Mouse (Mus musculus) neural tube, embryonic 14.5 days (tissue): ENCODE measurements around the gene Trim25. TPM values are rescaled to one million over a fixed set of nuclear protein-coding genes. Genes with fewer than 3 reads are reported as not detected.
"Not testable (repeated sequence)": the region's sequence is repeated elsewhere in the genome, so short reads cannot be mapped to it uniquely, and the experiment has no call there.

Experiments
- ATAC-seq: fragments of 200-750 bp; cut with Nextera tagmentation; 2 replicates; pipeline ENCODE4 v1.8.0; 2017; ENCODE audit warnings: low read depth, mild to moderate bottlenecking, moderate TSS enrichment, moderate library complexity
- H3K27ac ChIP-seq: fragments of 300-500 bp; sonication (generic); 2 replicates; pipeline ENCODE4 v1.5.1; 2014; ENCODE audit warnings: low read depth, mild to moderate bottlenecking, control low read depth, low read length, moderate library complexity, mixed read lengths
- H3K27me3 ChIP-seq: fragments of 300-500 bp; sonication (generic); 2 replicates; pipeline ENCODE4 v1.6.1; 2014; ENCODE audit warnings: low read length; ENCODE audit not compliant: control insufficient read depth, insufficient read depth
- H3K36me3 ChIP-seq: fragments of 300-500 bp; sonication (generic); 2 replicates; pipeline ENCODE4 v1.6.1; 2014; ENCODE audit warnings: low read length, mixed read lengths; ENCODE audit not compliant: control insufficient read depth, insufficient read depth
- H3K4me1 ChIP-seq: fragments of 300-500 bp; sonication (generic); 2 replicates; pipeline ENCODE4 v1.6.1; 2014; ENCODE audit warnings: low read length; ENCODE audit not compliant: control insufficient read depth, insufficient read depth
- H3K4me2 ChIP-seq: fragments of 300-500 bp; sonication (generic); 2 replicates; pipeline ENCODE4 v1.6.1; 2014; ENCODE audit warnings: mild to moderate bottlenecking, low read depth, low read length, control low read depth
- H3K4me3 ChIP-seq: fragments of 300-500 bp; sonication (generic); 2 replicates; pipeline ENCODE4 v1.5.1; 2014; ENCODE audit warnings: low read depth, low read length, control low read depth, mixed read lengths
- H3K9ac ChIP-seq: fragments of 300-500 bp; sonication (generic); replicated peaks from 2 replicates; pipeline ENCODE4 v1.6.1; 2014; ENCODE audit warnings: low read depth, mild to moderate bottlenecking, control low read depth, low read length, mixed read lengths
- H3K9me3 ChIP-seq: fragments of 300-500 bp; sonication (generic); 2 replicates; pipeline ENCODE4 v1.6.1; 2016; ENCODE audit warnings: low read length; ENCODE audit not compliant: control insufficient read depth
- WGBS: fragments of 180-500 bp; shearing (Covaris S2); extraction: QIAGEN DNeasy Blood & Tissue Kit; methylation state at CpG from one replicate; pipeline ENCODE4 v1.1.7; 2014; 5-methylcytosine and 5-hydroxymethylcytosine counted together
- polyA plus RNA-seq: library from polyadenylated mRNA; unstranded; fragments of >200 nt; fragmentation: Nextera tagmentation; extraction: Ambion mirVana; gene quantifications from 2 replicates; pipeline ENCODE4 v1.2.1, GENCODE M21; 2014

The Trim25 gene
- polyA plus RNA-seq, 1 experiment from 2014 or later: 4.7 TPM

DNA sequence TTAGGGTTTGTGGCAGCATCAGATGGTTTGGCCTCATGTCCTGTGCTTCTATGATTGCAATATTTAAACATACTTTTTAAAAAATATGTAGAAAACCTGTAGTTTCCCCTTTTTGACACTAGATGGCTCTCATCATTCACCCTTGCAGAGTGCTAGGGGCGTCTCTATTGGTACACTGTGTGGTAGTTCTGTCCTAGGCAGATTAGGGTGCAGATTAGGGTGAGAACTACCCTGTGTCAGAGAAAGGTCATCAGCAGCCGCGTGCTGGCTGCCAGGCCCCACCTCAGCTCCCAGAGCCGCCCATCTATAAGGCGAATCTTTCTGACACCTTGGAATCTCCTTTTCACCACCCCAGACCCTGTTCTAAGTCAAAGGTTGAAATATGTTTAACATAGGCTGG is 9.6 kb upstream of the Trim25 start:
- Histone ChIP-seq H3K9ac (no peak overlapping the region), H3K4me1 (no peaks in the 10 kb centered on the region), H3K4me2 (no peak overlapping the region), H3K27me3 (no peaks in the 10 kb centered on the region), H3K27ac (no peak overlapping the region), H3K9me3 (no peaks in the 10 kb centered on the region), H3K36me3 (peaks cover 11% of the 10 kb centered on the region; the same call in 1 of the 2 replicates), H3K4me3 (no peak overlapping the region)
- WGBS: 71% methylated on average over 5 of the region's 5 CpGs
- no peak for ATAC-seq

DNA sequence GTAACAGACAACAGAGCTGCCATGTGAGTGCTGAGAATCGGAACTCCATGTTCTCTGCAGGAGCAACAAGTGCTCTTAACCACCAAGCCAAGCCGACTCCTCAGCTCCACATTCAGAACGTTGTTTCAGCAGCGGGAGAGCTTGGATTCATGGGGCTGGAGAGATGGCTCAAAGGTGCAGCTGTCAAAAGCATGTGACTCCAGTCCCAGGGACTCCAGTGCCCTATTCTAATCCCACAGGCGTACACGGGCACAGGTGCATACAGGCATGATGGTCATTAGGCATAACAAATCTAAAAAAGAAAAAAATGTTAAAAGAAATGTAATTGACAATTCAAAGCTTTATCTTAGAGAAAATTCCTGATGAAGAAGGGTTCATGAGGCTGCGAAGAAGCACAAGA is 6.0 kb upstream of the Trim25 start:
- no peak for ATAC-seq
- H3K9me3 ChIP-seq: no peaks in the 10 kb centered on the region
- H3K4me2 ChIP-seq: no peak overlapping the region
- H3K4me3 ChIP-seq: no peak overlapping the region
- H3K36me3 ChIP-seq: no peaks in the 10 kb centered on the region
- H3K27ac ChIP-seq: no peak overlapping the region
- no peaks in the 10 kb centered on the region for H3K27me3 ChIP-seq
- WGBS: 56% methylated on average over 7 of the region's 7 CpGs
- no peaks in the 10 kb centered on the region for H3K4me1 ChIP-seq
- H3K9ac ChIP-seq: no peak overlapping the region

DNA sequence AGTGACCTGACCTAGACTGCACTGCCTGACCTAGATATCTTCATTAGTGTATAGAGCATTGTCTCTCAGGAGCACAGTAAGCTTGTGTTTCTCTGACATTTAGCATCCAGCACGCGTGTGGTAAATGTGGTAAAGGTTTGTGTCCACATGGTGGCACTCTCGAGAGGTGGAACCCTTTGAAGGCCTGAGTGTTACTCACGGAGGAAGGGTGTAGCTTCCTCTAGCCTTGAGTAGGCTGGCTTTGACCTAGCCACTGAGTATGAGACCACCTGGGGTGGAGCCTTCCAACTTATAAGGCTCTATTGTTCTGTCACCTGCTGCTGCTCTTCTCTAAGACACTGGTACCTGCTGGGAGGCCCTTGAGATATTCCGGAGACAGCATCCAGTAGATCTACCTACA is 5.6 kb upstream of the Trim25 start:
- Histone ChIP-seq H3K27me3 (no peaks in the 10 kb centered on the region), H3K4me3 (no peak overlapping the region)

DNA sequence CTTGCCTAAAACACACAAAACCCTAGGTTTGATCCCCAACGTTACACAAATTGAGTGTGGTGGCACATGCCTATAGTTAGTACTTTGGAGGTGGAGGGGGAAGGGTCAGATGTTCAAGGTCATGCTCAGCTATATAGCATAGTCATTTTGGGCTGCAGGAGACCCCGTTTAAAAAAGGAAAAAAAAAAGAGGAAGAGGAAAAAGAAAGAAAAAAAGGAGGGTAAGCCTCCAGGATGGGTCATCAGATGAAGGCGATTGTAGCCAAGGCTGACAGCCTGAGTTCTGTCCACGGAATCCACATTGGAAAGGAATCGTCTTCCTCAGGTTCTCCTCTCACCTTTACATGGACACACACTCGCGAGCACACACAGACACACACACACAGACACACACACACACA is 4.7 kb upstream of the Trim25 start:
- no peaks in the 10 kb centered on the region for H3K4me1 ChIP-seq
- no peak for ATAC-seq
- no peak overlapping the region for H3K9ac ChIP-seq
- 93% methylated on average over 7 of the region's 7 CpGs for WGBS
- no peaks in the 10 kb centered on the region for H3K9me3 ChIP-seq
- H3K27me3 ChIP-seq: peaks cover 5% of the 10 kb centered on the region; the same call in 1 of the 2 replicates
- H3K4me2 ChIP-seq: no peak overlapping the region
- H3K27ac ChIP-seq: no peak overlapping the region
- no peak overlapping the region for H3K4me3 ChIP-seq
- H3K36me3 ChIP-seq: no peaks in the 10 kb centered on the region

More for the DNA sequence above, 5.6 kb upstream of the Trim25 start:
- Histone ChIP-seq H3K4me1 (no peaks in the 10 kb centered on the region), H3K9me3 (no peaks in the 10 kb centered on the region), H3K27ac (no peak overlapping the region), H3K9ac (no peak overlapping the region), H3K36me3 (no peaks in the 10 kb centered on the region), H3K4me2 (no peak overlapping the region)
- 21% methylated on average over 5 of the region's 5 CpGs for WGBS
- no peak for ATAC-seq

DNA sequence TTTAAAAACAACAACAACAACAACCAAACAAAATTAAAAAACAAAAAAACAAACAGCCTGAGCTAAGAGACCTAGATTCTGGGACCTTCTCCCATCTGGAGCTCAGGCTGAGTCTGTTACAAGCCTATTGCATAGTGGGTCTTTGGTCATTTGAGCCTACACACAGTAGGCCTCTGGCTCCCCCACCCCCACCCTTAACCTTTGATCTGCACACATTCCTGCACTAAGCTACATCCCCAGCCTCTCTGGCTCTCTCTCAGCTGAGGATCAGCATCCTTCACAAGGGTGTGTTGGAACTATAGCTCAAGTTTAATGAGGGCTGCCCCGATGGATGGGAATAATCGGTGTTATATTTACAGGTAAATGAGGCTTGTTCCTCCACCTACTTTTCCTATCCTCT is 3.6 kb upstream of the Trim25 start:
- Histone ChIP-seq H3K4me3 (no peak overlapping the region), H3K4me1 (no peaks in the 10 kb centered on the region), H3K27me3 (peaks cover 11% of the 10 kb centered on the region; the same call in 1 of the 2 replicates), H3K36me3 (no peaks in the 10 kb centered on the region), H3K9me3 (no peaks in the 10 kb centered on the region), H3K4me2 (no peak overlapping the region), H3K27ac (no peak overlapping the region), H3K9ac (no peak overlapping the region)
- no peak for ATAC-seq
- WGBS: 90% methylated on average over 2 of the region's 2 CpGs

DNA sequence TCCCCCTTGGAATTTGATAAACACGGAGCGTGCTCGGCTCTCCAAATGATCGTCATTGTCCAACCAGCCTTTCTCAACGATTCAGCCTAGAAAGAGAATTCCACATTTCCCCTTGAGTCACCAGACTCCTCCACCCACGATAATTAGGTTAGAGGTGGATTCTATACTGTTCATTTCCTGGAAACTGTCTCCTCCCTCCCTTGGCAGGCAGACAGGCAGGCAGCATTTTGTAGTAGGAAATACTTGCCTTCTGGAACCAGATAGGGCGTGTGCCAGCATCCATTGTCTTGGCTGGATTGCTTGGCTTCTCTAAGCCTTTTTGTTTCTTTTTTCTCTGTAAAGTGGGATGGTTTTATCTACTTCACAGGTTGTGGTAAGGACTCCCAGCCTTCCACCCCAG is 2.7 kb upstream of the Trim25 start:
- 79% methylated on average over 7 of the region's 7 CpGs for WGBS
- Histone ChIP-seq H3K9ac (no peak overlapping the region), H3K9me3 (no peaks in the 10 kb centered on the region), H3K36me3 (no peaks in the 10 kb centered on the region), H3K27me3 (peaks cover 11% of the 10 kb centered on the region; the same call in 1 of the 2 replicates), H3K4me2 (no peak overlapping the region), H3K4me1 (no peaks in the 10 kb centered on the region), H3K27ac (no peak overlapping the region; the same call in 1 of the 2 replicates), H3K4me3 (no peak overlapping the region)
- ATAC-seq: no peak

DNA sequence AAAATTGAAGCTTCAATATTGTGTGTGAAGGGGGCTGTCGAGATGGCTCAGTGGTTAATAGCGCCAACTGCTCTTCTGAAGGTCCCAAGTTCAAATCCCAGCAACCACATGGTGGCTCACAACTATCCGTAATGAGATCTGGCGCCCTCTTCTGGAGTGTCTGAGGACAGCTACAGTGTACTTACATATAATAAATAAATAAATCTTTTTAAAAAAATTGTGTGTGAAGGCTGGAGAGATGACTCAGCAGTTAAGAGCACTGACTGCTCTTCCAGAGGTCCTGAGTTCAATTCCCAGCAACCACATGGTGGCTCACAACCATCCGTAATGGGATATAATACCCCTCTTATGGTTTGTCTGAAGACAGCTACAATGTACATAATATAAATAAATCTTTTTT is 1.8 kb upstream of the Trim25 start:
- H3K4me1 ChIP-seq, H3K27ac ChIP-seq, H3K9me3 ChIP-seq, ATAC-seq, H3K4me2 ChIP-seq, H3K9ac ChIP-seq, H3K36me3 ChIP-seq, H3K4me3 ChIP-seq: not testable (repeated sequence)
- 91% methylated on average over 5 of the region's 5 CpGs for WGBS
- H3K27me3 ChIP-seq: peaks cover 11% of the 10 kb centered on the region; the same call in 1 of the 2 replicates

DNA sequence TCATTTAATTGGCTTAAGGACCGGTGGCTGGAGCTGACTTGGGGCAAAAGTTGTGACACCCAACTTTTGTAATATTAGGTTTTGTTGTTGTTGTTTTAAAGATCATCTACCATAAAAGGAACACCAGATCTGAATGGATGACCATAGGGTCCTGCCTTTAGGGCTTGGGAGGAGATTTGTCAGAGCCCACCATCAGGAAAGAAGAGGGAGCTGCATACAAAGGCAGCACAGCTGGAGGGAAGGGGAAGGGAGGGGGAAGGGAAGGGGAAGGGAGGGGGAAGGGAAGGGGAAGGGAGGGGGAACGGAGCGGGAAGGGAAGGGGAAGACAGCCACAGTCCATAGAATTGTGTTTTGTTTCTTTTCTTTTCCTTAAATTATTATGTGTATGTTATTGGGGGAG is 770 bp upstream of the Trim25 start:
- Histone ChIP-seq H3K36me3 (no peaks in the 10 kb centered on the region), H3K9me3 (no peaks in the 10 kb centered on the region), H3K27ac (no peak overlapping the region), H3K4me3 (no peak overlapping the region), H3K9ac (no peak overlapping the region), H3K27me3 (peaks cover 11% of the 10 kb centered on the region; the same call in 1 of the 2 replicates), H3K4me2 (no peak overlapping the region), H3K4me1 (no peaks in the 10 kb centered on the region)
- ATAC-seq: no peak
- 20% methylated on average over 3 of the region's 3 CpGs for WGBS

DNA sequence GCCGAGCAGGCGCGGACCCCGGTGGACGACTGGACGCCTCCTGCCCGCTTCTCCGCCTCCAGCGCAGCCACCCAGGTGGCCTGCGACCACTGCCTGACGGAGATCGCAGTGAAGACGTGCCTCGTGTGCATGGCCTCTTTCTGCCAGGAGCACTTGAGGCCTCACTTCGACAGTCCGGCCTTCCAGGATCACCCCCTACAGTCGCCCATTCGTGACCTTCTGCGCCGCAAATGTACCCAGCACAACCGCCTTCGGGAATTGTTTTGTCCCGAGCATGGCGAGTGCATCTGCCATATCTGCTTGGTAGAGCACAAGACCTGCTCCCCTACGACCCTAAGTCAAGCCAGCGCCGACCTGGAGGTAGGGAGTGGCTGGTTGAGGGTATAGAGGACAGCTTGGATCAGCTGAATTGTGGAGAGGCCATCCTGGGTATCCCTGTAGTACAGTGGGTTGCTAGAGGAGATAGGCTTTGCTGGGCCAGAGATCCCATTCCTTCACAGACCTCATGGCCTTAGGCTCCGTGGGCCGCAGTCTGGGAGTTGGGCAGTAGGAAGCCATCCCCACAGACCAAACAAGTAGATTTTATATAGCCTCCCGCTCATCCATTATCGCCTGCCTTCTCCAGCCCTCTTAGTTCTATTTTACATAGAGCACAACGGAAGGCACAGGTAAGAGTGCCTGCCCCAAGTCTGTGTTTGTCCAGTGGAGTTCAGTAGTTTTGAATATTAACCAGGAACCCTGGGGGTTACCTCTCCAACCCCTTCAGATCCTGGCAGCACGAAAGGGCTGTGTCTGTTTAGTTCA is 749 bp downstream of the Trim25 start:
- ATAC-seq: no peak

More for the DNA sequence above, 749 bp downstream of the Trim25 start:
- Histone ChIP-seq H3K9me3 (no peaks in the 10 kb centered on the region), H3K4me2 (peak overlapping the region; percentile 47), H3K27me3 (peaks cover 11% of the 10 kb centered on the region; the same call in 1 of the 2 replicates), H3K27ac (no peak overlapping the region), H3K4me3 (peak overlapping the region; percentile 33), H3K36me3 (no peaks in the 10 kb centered on the region), H3K9ac (peak overlapping the region; percentile 37; the same call in 1 of the 2 replicates), H3K4me1 (no peaks in the 10 kb centered on the region)
- WGBS: 29% methylated on average over 33 of the region's 33 CpGs
